Mouse (Mus musculus) kidney, postnatal 4 days (tissue): Measurements from ENCODE around the gene Gm6592.
"Not testable (repeated sequence)": the region's sequence is repeated elsewhere in the genome, so short reads cannot be mapped to it uniquely, and the experiment has no call there.

Source experiments
- DNase-seq, 2 experiments: peaks; one replicate each; pipeline ENCODE4 v3.0.0; 2021; ENCODE audit warnings: mixed read lengths in 2 of 2

Gm6592 gene

GRCm38 (mm10) chrX:8843694-8844093, at the start of gene Gm6592:
Gm6592 (plus strand) TSS chrX:8843994.
- no peak for DNase-seq

- not testable (repeated sequence) for DNase-seq
Observed at GRCm38 (mm10) chrX:8803391-8803790, 40.4 kb upstream of the Gm6592 start, which contains the start of gene Ssxb5. Ssxb5 (plus strand) TSS chrX:8803691.

- peak; percentile 73 to 74 for DNase-seq
Observed at GRCm38 (mm10) chrX:8832043-8832442, 11.8 kb upstream of the Gm6592 start.

GRCm38 (mm10) chrX:8852486-8852885, 8.7 kb downstream of the Gm6592 start:
- DNase-seq = no peak

- DNase-seq = peak; percentile 81 to 88
Observed at GRCm38 (mm10) chrX:8864331-8864730, 20.5 kb downstream of the Gm6592 start.

GRCm38 (mm10) chrX:8873953-8874352, 30.2 kb downstream of the Gm6592 start, which contains the start of gene Gm5751:
Gm5751 (plus strand) TSS chrX:8874253.
- not testable (repeated sequence) for DNase-seq

- no peak for DNase-seq
Observed at GRCm38 (mm10) chrX:8884336-8884735, 40.5 kb downstream of the Gm6592 start.

GRCm38 (mm10) chrX:8891975-8892342, 48.2 kb downstream of the Gm6592 start:
- DNase-seq = no peak

GRCm38 (mm10) chrX:8892343-8893155, 48.8 kb downstream of the Gm6592 start, which contains the start of gene B630019K06Rik:
B630019K06Rik (plus strand) TSS chrX:8892382.
- peak; percentile 73 to 85 for DNase-seq

- DNase-seq = peak; percentile 34 to 51
Observed at GRCm38 (mm10) chrX:8893182-8893651, 49.4 kb downstream of the Gm6592 start.
